Mouse (Mus musculus): ENCODE results near the gene Mccc1. TPM values are rescaled to one million over a fixed set of nuclear protein-coding genes. Genes with fewer than 3 reads are reported as not detected.

Gene Mccc1
- total and polyA plus RNA-seq, 3 experiments: 10.0 to 30.0 (median 13.4) TPM

DNA sequence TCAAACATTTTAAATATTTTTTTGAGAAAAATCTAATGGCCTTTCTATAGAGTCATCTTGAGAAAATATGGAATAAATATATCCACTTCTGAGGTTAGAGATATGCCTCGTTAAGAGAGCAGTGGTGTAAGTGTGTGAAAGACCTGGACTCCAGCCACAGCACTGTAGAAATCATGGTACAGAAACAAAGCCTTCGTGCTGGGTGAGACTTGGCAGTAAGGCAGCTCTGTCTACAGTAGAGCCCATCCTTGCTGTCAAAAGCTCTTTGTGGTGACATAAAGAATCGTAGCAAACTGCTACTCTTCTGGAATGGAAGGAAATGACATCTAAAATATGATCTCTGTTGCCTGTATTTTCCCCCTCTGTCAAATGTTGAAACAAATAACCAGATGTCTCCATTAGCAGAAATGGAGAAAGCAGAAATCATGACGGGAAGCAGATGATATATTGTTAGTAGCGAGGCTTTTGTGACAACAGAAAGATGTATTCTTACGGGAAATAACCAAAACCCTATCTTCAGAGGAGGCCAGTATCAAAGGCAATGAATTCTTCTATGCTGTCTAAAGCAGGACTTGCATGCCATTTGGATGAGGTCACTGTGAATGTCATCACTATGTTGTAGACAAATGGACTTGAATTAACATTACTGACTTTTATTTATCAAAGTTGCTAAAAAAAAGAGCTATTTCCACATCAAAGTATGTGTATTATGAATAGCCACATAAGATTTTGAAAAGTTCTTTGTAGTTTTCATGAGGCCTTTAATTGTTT, 31.4 kb upstream of the Mccc1 start:
- Histone ChIP-seq H3K9me3 (replicated peaks; ENCODE audit: low read length) (no peaks in the 10 kb centered on the region), H3K4me2 (ENCODE audit: insufficient read depth, low read depth, poor library complexity, severe bottlenecking) (no peak overlapping the region), H3K27me3 (replicated peaks) (no peaks in the 10 kb centered on the region), H3K4me1 (ENCODE audit: control insufficient read depth in 1 of 2, insufficient read depth in 2 of 2) (no peaks in the 10 kb centered on the region), H3K27ac (ENCODE audit: insufficient read depth, low read depth) (no peak overlapping the region), H3K4me3 (replicated peaks in 1 of 3; ENCODE audit: low read depth in 2 of 3, low read length in 2 of 3, poor library complexity in 1 of 3) (no peak overlapping the region), H3K36me3 (replicated peaks in 1 of 2; ENCODE audit: control insufficient read depth in 1 of 2, insufficient read depth in 1 of 2, low read length in 1 of 2) (no peaks in the 10 kb centered on the region), H3K9ac (ENCODE audit: insufficient read depth, low read depth) (no peak overlapping the region), H3K79me2 (replicated peaks; ENCODE audit: control insufficient read depth, extremely low read depth, insufficient read depth, poor library complexity, severe bottlenecking) (no peaks in the 10 kb centered on the region)
- TF ChIP-seq EP300 (IDR thresholded peaks at IDR 0.05; ENCODE audit: low read length): no peak
- TF ChIP-seq HCFC1 (IDR thresholded peaks at IDR 0.05; ENCODE audit: low read depth, low read length): no peak
- no peak for TF ChIP-seq JUND (conservative IDR thresholded peaks at IDR 0.05; ENCODE audit: low read depth, low read length)
- no peak for TF ChIP-seq USF1 (IDR thresholded peaks at IDR 0.05; ENCODE audit: low read depth, low read length)
- no peak for TF ChIP-seq SIN3A (IDR thresholded peaks at IDR 0.05; ENCODE audit: low read length)
- no peak for TF ChIP-seq ZNF384 (IDR thresholded peaks at IDR 0.05; ENCODE audit: low read depth, low read length)
- no peak for TF ChIP-seq POLR2AphosphoS2 (IDR thresholded peaks at IDR 0.05; ENCODE audit: low read depth, low read length)
- no peak for TF ChIP-seq RAD21 (IDR thresholded peaks at IDR 0.05; ENCODE audit: low read depth, low read length)
- TF ChIP-seq MEF2A (IDR thresholded peaks at IDR 0.05; ENCODE audit: borderline replicate concordance, low read depth, low read length): no peak
- TF ChIP-seq RCOR1 (conservative IDR thresholded peaks at IDR 0.05; ENCODE audit: low read depth, low read length): no peak
- no peak for TF ChIP-seq ELF1 (IDR thresholded peaks at IDR 0.05; ENCODE audit: low read depth, low read length)
- no peak for TF ChIP-seq PAX5 (IDR thresholded peaks at IDR 0.05; ENCODE audit: low read length)
- TF ChIP-seq BHLHE40 (IDR thresholded peaks at IDR 0.05; ENCODE audit: low read depth, low read length): no peak
- TF ChIP-seq CHD2 (IDR thresholded peaks at IDR 0.05; ENCODE audit: low read length): no peak
- no peak for TF ChIP-seq MAFK (IDR thresholded peaks at IDR 0.05; ENCODE audit: insufficient replicate concordance, low read length)
- TF ChIP-seq MYC (IDR thresholded peaks at IDR 0.05; ENCODE audit: low read depth, low read length): no peak
- TF ChIP-seq CHD1 (IDR thresholded peaks at IDR 0.05; ENCODE audit: low read depth, low read length): no peak
- DNase-seq (ENCODE audit: extremely low read depth): no peak
- in situ Hi-C loops (cut with MboI; ENCODE audit: low pct_ligation_motif_present, low pct_unique_long_range_greater_than_20kb, low sequenced_read_pairs): no loop called here
- dilution Hi-C loops (cut with MboI; ENCODE audit: extremely low pct_ligation_motif_present, extremely low pct_unique_long_range_greater_than_20kb, low sequenced_read_pairs): no loop called here

DNA sequence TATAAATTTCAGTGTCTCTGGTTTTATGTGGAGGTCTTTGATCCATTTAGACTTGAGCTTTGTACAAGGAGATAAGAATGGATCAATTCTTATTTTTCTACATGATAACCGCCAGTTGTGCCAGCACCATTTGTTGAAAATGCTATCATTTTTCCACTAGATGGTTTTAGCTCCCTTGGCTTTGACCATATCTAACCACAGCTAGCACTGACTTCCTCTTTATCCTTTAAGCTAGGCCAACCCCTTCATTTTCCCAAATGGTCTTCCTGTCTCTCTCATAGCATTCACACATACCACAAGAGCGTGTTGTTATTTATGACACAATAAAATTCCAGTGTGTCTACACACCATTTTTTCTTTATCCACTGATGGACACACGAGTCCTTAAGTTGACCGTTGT, 29.5 kb upstream of the Mccc1 start:
- no peak for DNase-seq (ENCODE audit: extremely low read depth)
- Histone ChIP-seq H3K4me1 (ENCODE audit: control insufficient read depth in 1 of 2, insufficient read depth in 2 of 2) (peaks cover 3 to 10% of the 10 kb centered on the region in 2 experiments), H3K4me2 (ENCODE audit: insufficient read depth, low read depth, poor library complexity, severe bottlenecking) (no peak overlapping the region), H3K9me3 (replicated peaks; ENCODE audit: low read length) (no peaks in the 10 kb centered on the region), H3K27ac (ENCODE audit: insufficient read depth, low read depth) (no peak overlapping the region), H3K27me3 (replicated peaks) (no peaks in the 10 kb centered on the region), H3K36me3 (replicated peaks in 1 of 2; ENCODE audit: control insufficient read depth in 1 of 2, insufficient read depth in 1 of 2, low read length in 1 of 2) (no peaks in the 10 kb centered on the region), H3K79me2 (replicated peaks; ENCODE audit: control insufficient read depth, extremely low read depth, insufficient read depth, poor library complexity, severe bottlenecking) (no peaks in the 10 kb centered on the region), H3K9ac (ENCODE audit: insufficient read depth, low read depth) (no peak overlapping the region), H3K4me3 (replicated peaks in 1 of 3; ENCODE audit: low read depth in 2 of 3, low read length in 2 of 3, poor library complexity in 1 of 3) (no peak overlapping the region)
- in situ Hi-C loops (cut with MboI; ENCODE audit: low pct_ligation_motif_present, low pct_unique_long_range_greater_than_20kb, low sequenced_read_pairs) (no loop called here), dilution Hi-C loops (cut with MboI; ENCODE audit: extremely low pct_ligation_motif_present, extremely low pct_unique_long_range_greater_than_20kb, low sequenced_read_pairs) (no loop called here)
- no peak for TF ChIP-seq MYC (IDR thresholded peaks at IDR 0.05; ENCODE audit: low read depth, low read length)
- no peak for TF ChIP-seq MEF2A (IDR thresholded peaks at IDR 0.05; ENCODE audit: borderline replicate concordance, low read depth, low read length)
